Mouse (Mus musculus): ENCODE data around the gene Gm21518.
"Not testable (repeated sequence)": the region's sequence is repeated elsewhere in the genome, so short reads cannot be mapped to it uniquely, and the experiment has no call there.

The Gm21518 gene

GRCm38 (mm10) chrY:62190566-62190965 is at the start of gene Gm21518:
Gm21518 (plus strand) TSS chrY:62190866.
- not testable (repeated sequence) for DNase-seq
